Mouse (Mus musculus): ENCODE results near the gene Sorbs1.

DNA sequence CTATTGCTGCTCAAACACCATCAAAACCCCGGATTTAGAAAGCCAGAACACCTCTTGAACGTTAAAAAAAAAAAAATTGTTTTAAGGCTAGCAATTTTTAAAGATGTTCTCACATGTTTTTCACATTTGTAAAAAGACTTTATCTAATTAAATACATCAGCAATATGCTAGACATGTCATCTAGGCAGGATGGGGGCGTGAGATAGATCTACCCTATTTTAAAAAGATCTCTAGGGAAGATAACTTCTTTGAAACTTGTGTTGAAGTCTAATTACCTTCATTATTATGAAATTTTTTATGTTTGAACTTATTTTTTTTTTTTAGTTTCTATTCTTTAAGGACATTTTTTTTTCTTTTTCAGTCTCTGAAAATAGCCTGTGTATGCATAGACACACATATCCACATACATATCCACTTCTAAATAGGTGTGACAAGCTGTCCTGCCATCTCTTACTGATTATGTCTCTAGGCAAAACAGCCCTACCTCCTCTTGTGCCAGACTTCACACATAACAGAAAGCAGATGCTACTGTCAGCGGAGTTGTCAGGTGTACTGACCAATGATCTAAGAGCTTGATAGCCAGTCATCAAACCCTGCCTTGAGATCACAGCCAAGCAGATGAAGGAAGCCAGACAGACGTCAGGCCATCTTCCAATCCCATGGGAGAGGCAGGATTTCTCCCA lies 153.7 kb downstream of the Sorbs1 start:
- no peak for TF ChIP-seq CTCF (IDR thresholded peaks at IDR 0.05; ENCODE audit: low read depth, low read length)
- no peak for TF ChIP-seq POLR2A (IDR thresholded peaks at IDR 0.05; ENCODE audit: insufficient read depth, low read length)
- no peak for TF ChIP-seq EP300 (IDR thresholded peaks at IDR 0.05; ENCODE audit: insufficient read depth, low read depth, low read length)
